Mouse (Mus musculus) intestine, embryonic 16.5 days (tissue): ENCODE measurements at regions not wholly inside any gene's neighbourhood (a gene's known extent, or its start where the extent isn't known, plus 50 kb on each side); places are given as distances from the start of the nearest gene placed in this dataset.

Experiments used
- ATAC-seq: fragments of 200-750 bp; cut with Nextera tagmentation; 2 replicates; pipeline ENCODE4 v1.8.0; 2017; ENCODE audit warnings: moderate TSS enrichment, moderate library complexity
- H3K27ac ChIP-seq: fragments of 300-500 bp; sonication (generic); 2 replicates; pipeline ENCODE4 v1.5.1; 2014; ENCODE audit warnings: mild to moderate bottlenecking, low read length
- H3K27me3 ChIP-seq: fragments of 300-500 bp; sonication (generic); replicated peaks from 2 replicates; pipeline ENCODE4 v1.6.1; 2014; ENCODE audit warnings: low read length, control low read depth, mixed read lengths; ENCODE audit not compliant: control insufficient read depth, insufficient read depth
- H3K36me3 ChIP-seq: fragments of 300-500 bp; sonication (generic); 2 replicates; pipeline ENCODE4 v1.6.1; 2014; ENCODE audit warnings: low read length, control low read depth; ENCODE audit not compliant: control insufficient read depth, insufficient read depth
- H3K4me1 ChIP-seq: fragments of 300-500 bp; sonication (generic); 2 replicates; pipeline ENCODE4 v1.6.1; 2014; ENCODE audit warnings: low read length, control low read depth, mixed read lengths; ENCODE audit not compliant: control insufficient read depth, insufficient read depth
- H3K4me2 ChIP-seq: fragments of 300-500 bp; sonication (generic); 2 replicates; pipeline ENCODE4 v1.6.1; 2014; ENCODE audit warnings: low read depth, low read length, control low read depth
- H3K4me3 ChIP-seq: fragments of 300-500 bp; sonication (generic); 2 replicates; pipeline ENCODE4 v1.5.1; 2014; ENCODE audit warnings: mild to moderate bottlenecking, low read length
- H3K9ac ChIP-seq: fragments of 300-500 bp; sonication (generic); 2 replicates; pipeline ENCODE4 v1.6.1; 2014; ENCODE audit warnings: low read depth, low read length
- H3K9me3 ChIP-seq: fragments of 300-500 bp; sonication (generic); 2 replicates; pipeline ENCODE4 v1.6.1; 2016; ENCODE audit warnings: low read length, control low read depth; ENCODE audit not compliant: control insufficient read depth
- WGBS: fragments of 180-500 bp; shearing (Covaris S2); extraction: QIAGEN DNeasy Blood & Tissue Kit; methylation state at CpG from one replicate; pipeline ENCODE4 v1.1.7; 2014; 5-methylcytosine and 5-hydroxymethylcytosine counted together

GRCm38 (mm10) chr8:103976488-103976887 is 124.9 kb upstream of the Cdh5 start:
- no peak overlapping the region for H3K27ac ChIP-seq
- no peak overlapping the region for H3K4me2 ChIP-seq
- no peak for ATAC-seq
- no peaks in the 10 kb centered on the region for H3K4me1 ChIP-seq
- H3K4me3 ChIP-seq, result no peak overlapping the region
- no peaks in the 10 kb centered on the region for H3K9me3 ChIP-seq
- WGBS, result 74% methylated on average over 6 of the region's 6 CpGs
- H3K27me3 ChIP-seq, result no peaks in the 10 kb centered on the region
- H3K9ac ChIP-seq, result no peak overlapping the region
- H3K36me3 ChIP-seq, result no peaks in the 10 kb centered on the region

GRCm38 (mm10) chr8:103978948-103979347 is 122.5 kb upstream of the Cdh5 start:
- Histone ChIP-seq H3K27me3 (no peaks in the 10 kb centered on the region), H3K27ac (no peak overlapping the region), H3K9ac (no peak overlapping the region), H3K4me3 (no peak overlapping the region), H3K9me3 (no peaks in the 10 kb centered on the region), H3K4me2 (no peak overlapping the region), H3K36me3 (no peaks in the 10 kb centered on the region), H3K4me1 (no peaks in the 10 kb centered on the region)
- 79% methylated on average over 5 of the region's 5 CpGs for WGBS
- no peak for ATAC-seq

GRCm38 (mm10) chr8:103983860-103984594 is 117.4 kb upstream of the Cdh5 start:
- Histone ChIP-seq H3K4me1 (no peaks in the 10 kb centered on the region), H3K27ac (no peak overlapping the region), H3K9ac (no peak overlapping the region), H3K27me3 (no peaks in the 10 kb centered on the region), H3K9me3 (no peaks in the 10 kb centered on the region), H3K4me2 (no peak overlapping the region), H3K36me3 (no peaks in the 10 kb centered on the region), H3K4me3 (no peak overlapping the region)
- ATAC-seq, result no peak
- WGBS, result 72% methylated on average over 11 of the region's 11 CpGs

GRCm38 (mm10) chr8:103985640-103986039 is 115.8 kb upstream of the Cdh5 start:
- no peak overlapping the region for H3K4me3 ChIP-seq
- 92% methylated on average over 2 of the region's 2 CpGs for WGBS
- H3K27ac ChIP-seq, result no peak overlapping the region
- no peaks in the 10 kb centered on the region for H3K9me3 ChIP-seq
- H3K4me1 ChIP-seq, result no peaks in the 10 kb centered on the region
- H3K4me2 ChIP-seq, result no peak overlapping the region
- H3K36me3 ChIP-seq, result no peaks in the 10 kb centered on the region
- no peak overlapping the region for H3K9ac ChIP-seq
- H3K27me3 ChIP-seq, result no peaks in the 10 kb centered on the region
- ATAC-seq, result no peak

- Histone ChIP-seq H3K4me1 (no peaks in the 10 kb centered on the region), H3K9me3 (no peaks in the 10 kb centered on the region), H3K27ac (no peak overlapping the region), H3K4me2 (no peak overlapping the region), H3K27me3 (no peaks in the 10 kb centered on the region), H3K9ac (no peak overlapping the region), H3K4me3 (no peak overlapping the region), H3K36me3 (no peaks in the 10 kb centered on the region)
- ATAC-seq, result no peak
- WGBS, result 90% methylated on average over 2 of the region's 2 CpGs
Observed at GRCm38 (mm10) chr8:103993897-103994296, 107.5 kb upstream of the Cdh5 start.

GRCm38 (mm10) chr8:103998143-103998542 is 103.3 kb upstream of the Cdh5 start:
- Histone ChIP-seq H3K4me3 (no peak overlapping the region), H3K9ac (no peak overlapping the region), H3K9me3 (no peaks in the 10 kb centered on the region), H3K27ac (no peak overlapping the region), H3K36me3 (no peaks in the 10 kb centered on the region), H3K27me3 (no peaks in the 10 kb centered on the region), H3K4me1 (no peaks in the 10 kb centered on the region), H3K4me2 (no peak overlapping the region)
- no peak for ATAC-seq
- WGBS, result 64% methylated on average over 6 of the region's 6 CpGs

GRCm38 (mm10) chr8:104007209-104007608 is 94.2 kb upstream of the Cdh5 start:
- H3K4me2 ChIP-seq, result no peak overlapping the region
- WGBS, result 77% methylated on average over 2 of the region's 2 CpGs
- no peaks in the 10 kb centered on the region for H3K9me3 ChIP-seq
- H3K9ac ChIP-seq, result no peak overlapping the region
- no peak overlapping the region for H3K4me3 ChIP-seq
- H3K4me1 ChIP-seq, result no peaks in the 10 kb centered on the region
- no peak overlapping the region for H3K27ac ChIP-seq
- H3K36me3 ChIP-seq, result no peaks in the 10 kb centered on the region
- ATAC-seq, result no peak
- no peaks in the 10 kb centered on the region for H3K27me3 ChIP-seq

- Histone ChIP-seq H3K27ac (no peak overlapping the region), H3K9me3 (no peaks in the 10 kb centered on the region), H3K4me3 (no peak overlapping the region), H3K4me2 (no peak overlapping the region), H3K27me3 (no peaks in the 10 kb centered on the region), H3K36me3 (no peaks in the 10 kb centered on the region), H3K4me1 (no peaks in the 10 kb centered on the region), H3K9ac (no peak overlapping the region)
- 66% methylated on average over 5 of the region's 5 CpGs for WGBS
- ATAC-seq, result no peak
Observed at GRCm38 (mm10) chr8:104008756-104009155, 92.7 kb upstream of the Cdh5 start.

- H3K4me2 ChIP-seq, result no peak overlapping the region
- H3K4me1 ChIP-seq, result no peaks in the 10 kb centered on the region
- H3K36me3 ChIP-seq, result no peaks in the 10 kb centered on the region
- ATAC-seq, result no peak
- WGBS, result 88% methylated on average over 6 of the region's 6 CpGs
- H3K9ac ChIP-seq, result no peak overlapping the region
- H3K27ac ChIP-seq, result no peak overlapping the region
- H3K4me3 ChIP-seq, result no peak overlapping the region
- no peaks in the 10 kb centered on the region for H3K27me3 ChIP-seq
- no peaks in the 10 kb centered on the region for H3K9me3 ChIP-seq
Observed at GRCm38 (mm10) chr8:104009306-104009705, 92.1 kb upstream of the Cdh5 start.

GRCm38 (mm10) chr8:104022231-104022630 is 79.2 kb upstream of the Cdh5 start:
- no peak overlapping the region for H3K4me2 ChIP-seq
- no peak overlapping the region for H3K4me3 ChIP-seq
- no peaks in the 10 kb centered on the region for H3K9me3 ChIP-seq
- WGBS, result 87% methylated on average over 7 of the region's 7 CpGs
- no peak for ATAC-seq
- no peak overlapping the region for H3K27ac ChIP-seq
- peaks cover 5% of the 10 kb centered on the region; the same call in 1 of the 2 replicates for H3K4me1 ChIP-seq
- H3K36me3 ChIP-seq, result no peaks in the 10 kb centered on the region
- H3K27me3 ChIP-seq, result no peaks in the 10 kb centered on the region
- H3K9ac ChIP-seq, result no peak overlapping the region
